Mouse (Mus musculus) ES-Bruce4 (cell line): ENCODE results near the gene Nod2. TPM values are rescaled to one million over a fixed set of nuclear protein-coding genes. Genes with fewer than 3 reads are reported as not detected.

ENCODE experiments used
- H3K27ac ChIP-seq: 2 replicates; pipeline ENCODE4 v1.5.1; 2012; ENCODE audit warnings: low read length, inconsistent platforms; ENCODE audit not compliant: insufficient read depth
- H3K27me3 ChIP-seq: 2 replicates; pipeline ENCODE4 v1.6.1; 2012; ENCODE audit warnings: mild to moderate bottlenecking, low read length, inconsistent platforms; ENCODE audit not compliant: control insufficient read depth, poor library complexity, insufficient read depth, severe bottlenecking
- H3K36me3 ChIP-seq: 2 replicates; pipeline ENCODE4 v1.6.1; 2012; ENCODE audit warnings: inconsistent platforms, mild to moderate bottlenecking, low read length, moderate library complexity; ENCODE audit not compliant: control insufficient read depth, poor library complexity, insufficient read depth, severe bottlenecking
- H3K4me1 ChIP-seq: one replicate; pipeline ENCODE4 v1.8.1; 2011; ENCODE audit warnings: low read length; ENCODE audit not compliant: control insufficient read depth, insufficient read depth
- H3K4me3 ChIP-seq: 2 replicates; pipeline ENCODE4 v1.5.1; 2011; ENCODE audit warnings: low read depth, mild to moderate bottlenecking, low read length
- H3K9ac ChIP-seq: 2 replicates; pipeline ENCODE4 v1.6.1; 2012; ENCODE audit warnings: low read depth, mild to moderate bottlenecking, inconsistent platforms; ENCODE audit not compliant: poor library complexity, severe bottlenecking
- H3K9me3 ChIP-seq: replicated peaks from 2 replicates; pipeline ENCODE4 v1.6.1; 2012; ENCODE audit warnings: mild to moderate bottlenecking, low read length, inconsistent platforms; ENCODE audit not compliant: control insufficient read depth, poor library complexity, insufficient read depth, severe bottlenecking
- CTCF ChIP-seq: IDR thresholded peaks from one replicate; pipeline ENCODE4 v1.8.1; 2011; ENCODE audit warnings: low read depth, low read length
- EP300 ChIP-seq: IDR thresholded peaks from 2 replicates; pipeline ENCODE4 v1.6.1; 2011; ENCODE audit warnings: low read depth, low read length; ENCODE audit not compliant: insufficient read depth
- POLR2A ChIP-seq: IDR thresholded peaks from one replicate; pipeline ENCODE4 v1.8.1; 2011; ENCODE audit warnings: low read length; ENCODE audit not compliant: insufficient read depth
- polyA plus RNA-seq: library from polyadenylated mRNA; stranded (reverse); fragments of >200 nt; gene quantifications from 2 replicates; pipeline ENCODE4 v1.2.4, GENCODE M21; 2011; ENCODE audit warnings: low read depth; ENCODE audit not compliant: missing spikeins, insufficient read depth, insufficient read length

Gene Nod2
- polyA plus RNA-seq, 1 experiment = 1.2 TPM

DNA sequence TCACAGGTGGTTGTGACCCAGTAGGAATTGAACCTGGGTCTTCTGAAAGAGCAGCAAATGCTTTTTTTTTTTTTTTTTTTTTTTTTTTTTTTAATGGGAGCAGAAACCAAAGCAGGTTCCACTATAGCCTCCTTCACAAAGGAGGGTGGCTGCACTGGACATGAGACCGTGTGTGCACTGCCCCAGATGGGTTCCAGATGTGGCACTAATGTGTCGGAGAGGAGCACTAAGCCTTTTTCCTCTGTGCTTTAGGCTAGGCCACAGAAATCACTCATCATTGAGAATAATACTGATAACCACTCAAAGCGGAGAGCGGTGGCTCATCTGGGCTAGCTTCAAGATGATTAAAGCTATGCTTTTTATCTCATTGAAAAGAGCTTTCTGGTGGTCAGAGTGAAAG is 46.3 kb downstream of the Nod2 start:
- Histone ChIP-seq H3K9me3 (no peaks in the 10 kb centered on the region), H3K9ac (no peak overlapping the region), H3K4me3 (no peak overlapping the region), H3K4me1 (no peaks in the 10 kb centered on the region), H3K36me3 (no peaks in the 10 kb centered on the region), H3K27me3 (no peaks in the 10 kb centered on the region), H3K27ac (no peak overlapping the region)
- TF ChIP-seq POLR2A (no peak), EP300 (no peak), CTCF (no peak)

GRCm38 (mm10) chr8:88694291-88694690 is 47.2 kb downstream of the Nod2 start:
- Histone ChIP-seq H3K27ac (no peak overlapping the region), H3K4me1 (no peaks in the 10 kb centered on the region), H3K9ac (no peak overlapping the region), H3K36me3 (no peaks in the 10 kb centered on the region), H3K9me3 (no peaks in the 10 kb centered on the region), H3K27me3 (no peaks in the 10 kb centered on the region), H3K4me3 (no peak overlapping the region)
- no peak for TF ChIP-seq POLR2A
- no peak for TF ChIP-seq EP300
- TF ChIP-seq CTCF = no peak

DNA sequence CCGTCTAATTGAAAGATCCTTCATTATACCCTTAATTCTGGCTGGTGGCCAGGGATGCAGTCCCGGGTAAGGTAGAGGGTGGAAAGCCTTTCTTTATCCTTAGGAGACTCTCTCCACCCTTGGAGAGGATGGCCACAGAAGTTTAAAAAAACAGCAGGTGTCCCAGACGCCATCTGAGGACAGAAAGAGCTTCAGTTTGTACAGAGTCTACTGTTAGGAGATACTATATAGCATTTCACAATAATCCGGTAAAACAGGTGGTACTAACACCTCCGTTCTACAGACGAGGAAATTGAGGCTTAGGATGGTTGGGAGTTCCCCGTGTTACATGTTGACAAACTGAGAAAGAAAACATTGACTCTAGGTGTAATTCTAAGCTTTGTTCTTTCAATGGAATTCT is 49.1 kb downstream of the Nod2 start:
- Histone ChIP-seq H3K27me3 (no peaks in the 10 kb centered on the region), H3K27ac (no peak overlapping the region), H3K4me3 (no peak overlapping the region), H3K9ac (no peak overlapping the region), H3K4me1 (no peaks in the 10 kb centered on the region), H3K36me3 (no peaks in the 10 kb centered on the region), H3K9me3 (no peaks in the 10 kb centered on the region)
- TF ChIP-seq POLR2A = no peak

DNA sequence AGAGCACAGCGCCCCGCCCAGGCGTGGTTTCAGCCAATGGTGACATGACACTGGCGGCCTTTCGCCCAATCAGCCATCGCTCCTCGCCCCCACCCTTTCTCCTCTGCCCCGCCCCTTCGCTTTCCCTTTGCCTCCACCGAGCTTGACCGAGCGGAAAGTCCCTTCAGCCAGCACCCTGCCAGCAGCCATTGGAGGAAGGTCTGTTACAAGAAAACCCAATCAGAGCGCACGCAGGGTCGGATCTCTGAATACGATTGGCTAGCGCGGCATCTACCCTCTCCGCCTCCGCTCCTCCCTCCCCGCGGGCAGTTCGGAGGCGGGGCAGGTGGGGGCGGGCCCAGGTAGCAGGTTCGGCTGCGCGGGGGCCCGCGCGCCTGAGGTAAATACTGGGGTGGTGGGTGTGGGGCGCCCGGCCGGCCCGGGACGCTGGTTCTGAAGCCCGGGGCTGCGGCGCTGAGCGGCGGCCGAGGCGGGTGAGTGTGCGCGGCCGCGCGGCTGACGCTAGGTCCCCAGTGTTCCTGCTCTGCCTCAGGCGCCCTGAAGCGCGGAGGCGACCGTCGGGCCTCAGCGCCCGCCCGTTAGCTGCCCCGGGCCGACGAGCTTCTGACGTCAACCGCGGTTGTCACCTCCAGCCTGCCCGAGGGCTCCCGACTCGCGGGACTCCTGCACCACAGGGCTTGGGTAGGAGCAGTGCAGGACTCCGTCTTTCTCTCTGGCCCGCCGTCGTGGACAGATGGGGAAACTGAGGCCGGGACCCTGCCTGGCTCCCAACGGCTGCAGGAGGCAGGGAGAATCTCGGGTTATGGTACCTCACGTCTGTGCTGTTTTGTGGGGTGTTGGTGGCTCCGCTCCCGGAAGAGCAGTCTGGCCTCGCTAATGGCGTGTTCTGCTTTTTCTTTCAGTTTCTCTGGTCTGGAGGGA is 49.9 kb downstream of the Nod2 start, which contains the start of gene Cyld:
Cyld (plus strand) TSS at position 308 of the 921 bp plus-strand sequence.
- no peak within 1 kb of the TSS for H3K27ac ChIP-seq

GRCm38 (mm10) chr8:88697642-88698031 is 50.5 kb downstream of the Nod2 start:
- Histone ChIP-seq H3K9me3 (no peaks in the 10 kb centered on the region), H3K27ac (no peak overlapping the region), H3K27me3 (no peaks in the 10 kb centered on the region), H3K36me3 (no peaks in the 10 kb centered on the region), H3K4me3 (peak overlapping the region; percentile 65), H3K9ac (peak overlapping the region; percentile 44), H3K4me1 (no peaks in the 10 kb centered on the region)
- TF ChIP-seq EP300 = no peak

More for the DNA sequence above, 49.9 kb downstream of the Nod2 start, which contains the start of gene Cyld:
- 0 out of 2 replicates have a peak, but pooled peaks have one; percentile 17 for TF ChIP-seq EP300
- TF ChIP-seq POLR2A = no peak
- no peaks in the 10 kb centered on the region for H3K27me3 ChIP-seq
- peak within 1 kb of the TSS; percentile 65 for H3K4me3 ChIP-seq
- no peaks in the 10 kb centered on the region for H3K9me3 ChIP-seq
- no peaks in the 10 kb centered on the region for H3K36me3 ChIP-seq
- H3K9ac ChIP-seq = peak within 1 kb of the TSS; percentile 44
- H3K4me1 ChIP-seq = no peaks in the 10 kb centered on the region

- Histone ChIP-seq H3K36me3 (no peaks in the 10 kb centered on the region), H3K9ac (peak overlapping the region; percentile 44; the same call in 1 of the 2 replicates), H3K4me1 (no peaks in the 10 kb centered on the region), H3K27me3 (no peaks in the 10 kb centered on the region), H3K9me3 (no peaks in the 10 kb centered on the region), H3K4me3 (no peak overlapping the region), H3K27ac (no peak overlapping the region)
- TF ChIP-seq CTCF (no peak), POLR2A (no peak), EP300 (no peak)
Observed at GRCm38 (mm10) chr8:88698048-88698447, 50.9 kb downstream of the Nod2 start.
